Mouse (Mus musculus) limb, embryonic 14.5 days (tissue): ENCODE results near the gene Cited2. TPM values are rescaled to one million over a fixed set of nuclear protein-coding genes. Genes with fewer than 3 reads are reported as not detected.

Experiments used
- ATAC-seq: fragments of 200-750 bp; cut with Nextera tagmentation; 2 replicates; pipeline ENCODE4 v1.8.0; 2017; ENCODE audit warnings: low read depth, moderate number of reproducible peaks, moderate TSS enrichment; ENCODE audit not compliant: low FRiP score
- DNase-seq: peaks from one replicate; pipeline ENCODE4 v3.0.0-alpha.2; 2015; ENCODE audit warnings: low spot score
- H3K27ac ChIP-seq: fragments of 300-500 bp; sonication (generic); replicated peaks from 2 replicates; pipeline ENCODE4 v1.5.1; 2014; ENCODE audit warnings: low read depth, mild to moderate bottlenecking, low read length, moderate library complexity, mixed read lengths
- H3K27me3 ChIP-seq: fragments of 300-500 bp; sonication (generic); 2 replicates; pipeline ENCODE4 v1.6.1; 2014; ENCODE audit warnings: low read length, mixed read lengths; ENCODE audit not compliant: control insufficient read depth, insufficient read depth
- H3K36me3 ChIP-seq: fragments of 300-500 bp; sonication (generic); 2 replicates; pipeline ENCODE4 v1.6.1; 2014; ENCODE audit warnings: mild to moderate bottlenecking, low read length, moderate library complexity, mixed read lengths; ENCODE audit not compliant: control insufficient read depth, insufficient read depth
- H3K4me1 ChIP-seq: fragments of 300-500 bp; sonication (generic); 2 replicates; pipeline ENCODE4 v1.6.1; 2014; ENCODE audit warnings: antibody characterized with exemption, low read length, mixed read lengths; ENCODE audit not compliant: control insufficient read depth, insufficient read depth
- H3K4me2 ChIP-seq: fragments of 300-500 bp; sonication (generic); replicated peaks from 2 replicates; pipeline ENCODE4 v1.6.1; 2014; ENCODE audit warnings: low read depth, mild to moderate bottlenecking, low read length, moderate library complexity; ENCODE audit not compliant: severe bottlenecking
- H3K4me3 ChIP-seq: fragments of 300-500 bp; sonication (generic); replicated peaks from 2 replicates; pipeline ENCODE4 v1.5.1; 2014; ENCODE audit warnings: low read length
- H3K9ac ChIP-seq: fragments of 300-500 bp; sonication (generic); 2 replicates; pipeline ENCODE4 v1.6.1; 2014; ENCODE audit warnings: mild to moderate bottlenecking, low read depth, low read length, moderate library complexity; ENCODE audit not compliant: severe bottlenecking
- H3K9me3 ChIP-seq: fragments of 300-500 bp; sonication (generic); 2 replicates; pipeline ENCODE4 v1.6.1; 2016; ENCODE audit warnings: low read length; ENCODE audit not compliant: control insufficient read depth
- POLR2A ChIP-seq: fragments of 200-500 bp; IDR thresholded peaks from 2 replicates; pipeline ENCODE4 v1.8.0; 2012; ENCODE audit warnings: inconsistent platforms, mild to moderate bottlenecking, moderate library complexity, borderline replicate concordance; ENCODE audit not compliant: insufficient read depth, insufficient read length; ENCODE audit errors: extremely low read depth
- WGBS: fragments of 180-500 bp; shearing (Covaris S2); extraction: QIAGEN DNeasy Blood & Tissue Kit; methylation state at CpG from one replicate; pipeline ENCODE4 v1.1.7; 2014; 5-methylcytosine and 5-hydroxymethylcytosine counted together
- polyA plus RNA-seq, 2 experiments: library from polyadenylated mRNA; depleted of rRNA in 1 of 2; stranded (reverse) in 1 of 2; unstranded in 1 of 2; fragments of >200 nt; fragmentation: Nextera tagmentation in 1 of 2; extraction: Ambion mirVana in 1 of 2; gene quantifications; 2 replicates each; pipeline versions ENCODE4 v1.2.1 to v1.2.3; 2012 to 2014

Cited2 gene
- polyA plus RNA-seq, 2 experiments, result 44.7 to 55.7 TPM

DNA sequence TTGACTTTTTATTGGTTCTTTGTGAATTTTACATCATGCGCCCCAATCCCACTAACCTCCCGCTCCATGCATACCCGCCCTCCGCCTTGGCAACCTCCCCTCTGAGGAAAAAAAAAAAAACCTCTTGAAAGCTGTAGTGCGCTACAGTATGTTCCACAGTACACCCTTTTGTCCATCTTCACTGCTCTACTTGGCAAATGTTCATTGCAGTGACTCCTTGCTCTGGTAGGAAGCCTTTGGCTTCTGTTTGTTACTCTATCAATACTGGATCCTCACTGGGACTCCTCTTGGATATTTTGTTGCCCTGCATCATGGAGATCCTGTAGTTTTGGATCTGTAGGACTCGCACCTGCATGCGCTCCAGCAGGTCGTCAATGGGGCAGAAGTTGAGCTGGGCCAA lies 39.9 kb downstream of the Cited2 start:
- no peak overlapping the region for H3K4me2 ChIP-seq
- WGBS, result 96% methylated on average over 8 of the region's 8 CpGs
- no peak overlapping the region for H3K27ac ChIP-seq
- no peaks in the 10 kb centered on the region for H3K27me3 ChIP-seq
- no peaks in the 10 kb centered on the region for H3K4me1 ChIP-seq
- ATAC-seq, result no peak
- TF ChIP-seq POLR2A, result no peak
- no peak overlapping the region for H3K9ac ChIP-seq
- no peak for DNase-seq
- no peaks in the 10 kb centered on the region for H3K9me3 ChIP-seq
- no peak overlapping the region for H3K4me3 ChIP-seq
- H3K36me3 ChIP-seq, result no peaks in the 10 kb centered on the region

- DNase-seq (peak; percentile 67), ATAC-seq (no peak)
- WGBS, result 39% methylated on average over 5 of the region's 5 CpGs
- Histone ChIP-seq H3K9ac (no peak overlapping the region), H3K9me3 (no peaks in the 10 kb centered on the region), H3K4me2 (no peak overlapping the region), H3K4me1 (no peaks in the 10 kb centered on the region), H3K4me3 (no peak overlapping the region), H3K36me3 (no peaks in the 10 kb centered on the region), H3K27me3 (no peaks in the 10 kb centered on the region), H3K27ac (no peak overlapping the region)
- TF ChIP-seq POLR2A, result no peak
Observed at GRCm38 (mm10) chr10:17769856-17770255, 46.8 kb downstream of the Cited2 start.

- H3K4me2 ChIP-seq, result no peak overlapping the region
- no peaks in the 10 kb centered on the region for H3K36me3 ChIP-seq
- WGBS, result 86% methylated on average over 10 of the region's 10 CpGs
- DNase-seq, result no peak
- no peaks in the 10 kb centered on the region for H3K4me1 ChIP-seq
- no peak overlapping the region for H3K4me3 ChIP-seq
- no peak overlapping the region for H3K9ac ChIP-seq
- no peak for ATAC-seq
- H3K9me3 ChIP-seq, result no peaks in the 10 kb centered on the region
- no peak for TF ChIP-seq POLR2A
- no peaks in the 10 kb centered on the region for H3K27me3 ChIP-seq
- H3K27ac ChIP-seq, result no peak overlapping the region
Observed at GRCm38 (mm10) chr10:17772364-17772763, 49.3 kb downstream of the Cited2 start.

- Histone ChIP-seq H3K27me3 (no peaks in the 10 kb centered on the region), H3K4me3 (no peak overlapping the region), H3K9me3 (no peaks in the 10 kb centered on the region), H3K27ac (no peak overlapping the region), H3K4me1 (no peaks in the 10 kb centered on the region), H3K4me2 (no peak overlapping the region), H3K36me3 (no peaks in the 10 kb centered on the region), H3K9ac (no peak overlapping the region)
- ATAC-seq, result no peak
- no peak for DNase-seq
- no peak for TF ChIP-seq POLR2A
- 79% methylated on average over 3 of the region's 3 CpGs for WGBS
Observed at GRCm38 (mm10) chr10:17774366-17774765, 51.3 kb downstream of the Cited2 start.

DNA sequence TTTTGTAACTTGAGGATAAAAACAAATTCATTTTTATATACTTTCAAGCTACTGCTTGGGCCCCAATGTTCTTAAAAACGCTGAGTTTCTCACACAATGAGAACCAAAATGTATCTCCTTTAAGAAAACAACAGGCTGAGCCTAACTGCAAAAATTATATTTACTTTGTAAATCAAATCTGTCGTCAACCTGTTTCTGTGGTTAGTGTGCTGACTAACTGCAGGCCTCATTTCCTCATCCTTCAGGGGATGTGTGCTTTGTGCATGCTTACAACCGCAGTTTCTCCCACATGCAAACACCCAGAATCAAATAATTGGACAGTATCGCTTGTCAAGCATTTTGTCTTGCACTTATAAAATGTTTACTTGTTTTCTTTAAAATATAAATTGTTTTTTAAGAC lies 52.1 kb downstream of the Cited2 start:
- H3K27me3 ChIP-seq, result no peaks in the 10 kb centered on the region
- no peak overlapping the region for H3K27ac ChIP-seq
- no peak overlapping the region for H3K9ac ChIP-seq
- no peaks in the 10 kb centered on the region for H3K9me3 ChIP-seq
- H3K4me2 ChIP-seq, result no peak overlapping the region
- 67% methylated on average over 4 of the region's 4 CpGs for whole genome bisulfite sequencing
- ATAC-seq, result no peak
- TF ChIP-seq POLR2A, result no peak
- no peaks in the 10 kb centered on the region for H3K36me3 ChIP-seq
- H3K4me1 ChIP-seq, result no peaks in the 10 kb centered on the region
- no peak overlapping the region for H3K4me3 ChIP-seq
- DNase-seq, result no peak

Other genes starting within 250 kb of the Cited2 start
- gene Txlnb, start 73.0 kb downstream of the Cited2 start, polyA plus RNA-seq (2012; rRNA removed), result 3.1 and 3.9 TPM in 2 replicates
- 4.0 and 5.7 TPM in 2 replicates for gene Txlnb, start 73.0 kb downstream of the Cited2 start, polyA plus RNA-seq (2014; fragmentation: Nextera tagmentation; extraction: Ambion mirVana)
- gene Heca, start 224.8 kb downstream of the Cited2 start, polyA plus RNA-seq (2012; rRNA removed), result 18.6 and 19.2 TPM in 2 replicates
- gene Heca, start 224.8 kb downstream of the Cited2 start, polyA plus RNA-seq (2014; fragmentation: Nextera tagmentation; extraction: Ambion mirVana), result 8.1 and 11.0 TPM in 2 replicates